Mouse (Mus musculus): ENCODE measurements around the gene Ctcfl. TPM values are rescaled to one million over a fixed set of nuclear protein-coding genes. Genes with fewer than 3 reads are reported as not detected.

The Ctcfl gene
- polyA plus RNA-seq (2016; fragmentation: Nextera tagmentation; extraction: Ambion mirVana): 0.04 and 0.06 TPM in 2 replicates

GRCm38 (mm10) chr2:173119023-173119944 lies at the start of gene Ctcfl:
Gene Ctcfl (minus strand): TSS chr2:173119525.
- Histone ChIP-seq H3K4me2 (peak within 1 kb of the TSS; percentile 46), H3K9me3 (replicated peaks) (no peaks in the 10 kb centered on the region), H3K36me3 (no peaks in the 10 kb centered on the region), H3K4me3 (no peak within 1 kb of the TSS; the same call in none of the 2 replicates), H3K4me1 (peaks cover 19% of the 10 kb centered on the region), H3K27ac (peak within 1 kb of the TSS; percentile 82), H3K9ac (0 out of 2 replicates have a peak within 1 kb of the TSS, but pooled peaks have one; percentile 44), H3K27me3 (replicated peaks) (peaks cover 26% of the 10 kb centered on the region)
- WGBS (ENCODE audit: insufficient replicate concordance): 73% methylated on average over 35 of the region's 35 CpGs
- peak; percentile 46; the same call in 1 of the 2 replicates for ATAC-seq

- H3K4me1 ChIP-seq: peaks cover 18% of the 10 kb centered on the region
- H3K27me3 ChIP-seq (replicated peaks): peaks cover 46% of the 10 kb centered on the region
- no peaks in the 10 kb centered on the region for H3K9me3 ChIP-seq (replicated peaks)
- no peak overlapping the region for H3K4me2 ChIP-seq
- no peak overlapping the region for H3K9ac ChIP-seq
- WGBS (ENCODE audit: insufficient replicate concordance): 53% methylated on average over 5 of the region's 5 CpGs
- no peaks in the 10 kb centered on the region for H3K36me3 ChIP-seq
- no peak for ATAC-seq
- no peak overlapping the region for H3K27ac ChIP-seq
- H3K4me3 ChIP-seq: no peak overlapping the region
These were observed 49.1 kb upstream of the Ctcfl start for GRCm38 (mm10) chr2:173168411-173168851.

GRCm38 (mm10) chr2:173165357-173165756 lies 46.0 kb upstream of the Ctcfl start:
- peaks cover 26% of the 10 kb centered on the region for H3K27me3 ChIP-seq (replicated peaks)
- H3K4me1 ChIP-seq: no peaks in the 10 kb centered on the region
- no peak overlapping the region for H3K4me2 ChIP-seq
- H3K9ac ChIP-seq: no peak overlapping the region
- 71% methylated on average over 10 of the region's 10 CpGs for WGBS (ENCODE audit: insufficient replicate concordance)
- H3K36me3 ChIP-seq: no peaks in the 10 kb centered on the region
- H3K27ac ChIP-seq: no peak overlapping the region
- no peak for ATAC-seq
- no peaks in the 10 kb centered on the region for H3K9me3 ChIP-seq (replicated peaks)
- H3K4me3 ChIP-seq: no peak overlapping the region

- Histone ChIP-seq H3K9ac (no peak overlapping the region), H3K4me1 (no peaks in the 10 kb centered on the region), H3K27me3 (replicated peaks) (peaks cover 22% of the 10 kb centered on the region), H3K27ac (no peak overlapping the region), H3K4me3 (no peak overlapping the region), H3K4me2 (no peak overlapping the region), H3K9me3 (replicated peaks) (no peaks in the 10 kb centered on the region), H3K36me3 (no peaks in the 10 kb centered on the region)
- ATAC-seq: no peak
- WGBS (ENCODE audit: insufficient replicate concordance): 66% methylated on average over 10 of the region's 10 CpGs
These were observed 45.6 kb upstream of the Ctcfl start for GRCm38 (mm10) chr2:173164946-173165345.

- Histone ChIP-seq H3K27ac (no peak overlapping the region), H3K27me3 (replicated peaks) (peaks cover 16% of the 10 kb centered on the region; the same call in 1 of the 2 replicates), H3K9ac (no peak overlapping the region), H3K4me2 (no peak overlapping the region), H3K36me3 (no peaks in the 10 kb centered on the region), H3K4me1 (no peaks in the 10 kb centered on the region), H3K4me3 (no peak overlapping the region), H3K9me3 (replicated peaks) (no peaks in the 10 kb centered on the region)
- ATAC-seq: no peak
- WGBS (ENCODE audit: insufficient replicate concordance): 21% methylated on average over 2 of the region's 2 CpGs
These were observed 45.0 kb upstream of the Ctcfl start for GRCm38 (mm10) chr2:173164358-173164757.

- H3K27me3 ChIP-seq (replicated peaks): peaks cover 9% of the 10 kb centered on the region; the same call in 1 of the 2 replicates
- no peaks in the 10 kb centered on the region for H3K9me3 ChIP-seq (replicated peaks)
- no peak overlapping the region for H3K4me2 ChIP-seq
- H3K9ac ChIP-seq: no peak overlapping the region
- no peaks in the 10 kb centered on the region for H3K4me1 ChIP-seq
- ATAC-seq: no peak
- H3K27ac ChIP-seq: no peak overlapping the region
- H3K4me3 ChIP-seq: no peak overlapping the region
- WGBS (ENCODE audit: insufficient replicate concordance): 76% methylated on average over 8 of the region's 8 CpGs
- H3K36me3 ChIP-seq: no peaks in the 10 kb centered on the region
These were observed 44.1 kb upstream of the Ctcfl start for GRCm38 (mm10) chr2:173163380-173163779.

GRCm38 (mm10) chr2:173159354-173160311 lies 40.3 kb upstream of the Ctcfl start:
- no peaks in the 10 kb centered on the region for H3K36me3 ChIP-seq
- no peaks in the 10 kb centered on the region for H3K9me3 ChIP-seq (replicated peaks)
- H3K4me1 ChIP-seq: no peaks in the 10 kb centered on the region
- no peak overlapping the region for H3K4me2 ChIP-seq
- H3K27me3 ChIP-seq (replicated peaks): peaks cover 12% of the 10 kb centered on the region; the same call in 1 of the 2 replicates
- 48% methylated on average over 24 of the region's 24 CpGs for WGBS (ENCODE audit: insufficient replicate concordance)
- H3K27ac ChIP-seq: no peak overlapping the region
- H3K9ac ChIP-seq: no peak overlapping the region
- no peak overlapping the region for H3K4me3 ChIP-seq
- ATAC-seq: no peak

- H3K9ac ChIP-seq: no peak overlapping the region
- no peak overlapping the region for H3K27ac ChIP-seq
- no peak for ATAC-seq
- H3K4me1 ChIP-seq: no peaks in the 10 kb centered on the region
- H3K4me2 ChIP-seq: no peak overlapping the region
- 75% methylated on average over 19 of the region's 19 CpGs for WGBS (ENCODE audit: insufficient replicate concordance)
- no peaks in the 10 kb centered on the region for H3K9me3 ChIP-seq (replicated peaks)
- H3K36me3 ChIP-seq: no peaks in the 10 kb centered on the region
- H3K27me3 ChIP-seq (replicated peaks): peaks cover 12% of the 10 kb centered on the region; the same call in 1 of the 2 replicates
- H3K4me3 ChIP-seq: no peak overlapping the region
These were observed 39.2 kb upstream of the Ctcfl start for GRCm38 (mm10) chr2:173158390-173159055.

- no peak overlapping the region for H3K4me3 ChIP-seq
- H3K4me2 ChIP-seq: no peak overlapping the region
- H3K27me3 ChIP-seq (replicated peaks): peaks cover 8% of the 10 kb centered on the region; the same call in 1 of the 2 replicates
- 90% methylated on average over 4 of the region's 4 CpGs for WGBS (ENCODE audit: insufficient replicate concordance)
- H3K36me3 ChIP-seq: no peaks in the 10 kb centered on the region
- no peaks in the 10 kb centered on the region for H3K4me1 ChIP-seq
- H3K9me3 ChIP-seq (replicated peaks): no peaks in the 10 kb centered on the region
- no peak for ATAC-seq
- H3K9ac ChIP-seq: no peak overlapping the region
- H3K27ac ChIP-seq: no peak overlapping the region
These were observed 38.5 kb upstream of the Ctcfl start for GRCm38 (mm10) chr2:173157871-173158270.

- H3K4me1 ChIP-seq: no peaks in the 10 kb centered on the region
- no peaks in the 10 kb centered on the region for H3K36me3 ChIP-seq
- H3K4me2 ChIP-seq: no peak overlapping the region
- 0 out of 2 replicates have a peak, but pooled peaks cover 8% of the 10 kb centered on the region for H3K27me3 ChIP-seq (replicated peaks)
- no peaks in the 10 kb centered on the region for H3K9me3 ChIP-seq (replicated peaks)
- 48% methylated on average over 4 of the region's 4 CpGs for WGBS (ENCODE audit: insufficient replicate concordance)
- H3K9ac ChIP-seq: no peak overlapping the region
- ATAC-seq: no peak
- H3K4me3 ChIP-seq: no peak overlapping the region
- no peak overlapping the region for H3K27ac ChIP-seq
These were observed 38.1 kb upstream of the Ctcfl start for GRCm38 (mm10) chr2:173157376-173157775.

- H3K9ac ChIP-seq: no peak overlapping the region
- H3K4me2 ChIP-seq: no peak overlapping the region
- 72% methylated on average over 13 of the region's 13 CpGs for WGBS (ENCODE audit: insufficient replicate concordance)
- H3K36me3 ChIP-seq: no peaks in the 10 kb centered on the region
- H3K4me3 ChIP-seq: no peak overlapping the region
- no peaks in the 10 kb centered on the region for H3K4me1 ChIP-seq
- H3K27me3 ChIP-seq (replicated peaks): 0 out of 2 replicates have a peak, but pooled peaks cover 8% of the 10 kb centered on the region
- no peak overlapping the region for H3K27ac ChIP-seq
- H3K9me3 ChIP-seq (replicated peaks): no peaks in the 10 kb centered on the region
- no peak for ATAC-seq
These were observed 37.6 kb upstream of the Ctcfl start for GRCm38 (mm10) chr2:173156923-173157322.

Measured in liver, embryonic 12.5 days (tissue).